Mouse (Mus musculus) limb, embryonic 15.5 days (tissue): ENCODE data around the gene Qser1. TPM values are rescaled to one million over a fixed set of nuclear protein-coding genes. Genes with fewer than 3 reads are reported as not detected.
"Not testable (repeated sequence)": the region's sequence is repeated elsewhere in the genome, so short reads cannot be mapped to it uniquely, and the experiment has no call there.

Experiments
- ATAC-seq: fragments of 200-750 bp; cut with Nextera tagmentation; 2 replicates; pipeline ENCODE4 v1.8.0; 2017; ENCODE audit warnings: low read depth, moderate TSS enrichment; ENCODE audit not compliant: insufficient number of reproducible peaks, low FRiP score, low TSS enrichment
- H3K27ac ChIP-seq: fragments of 300-500 bp; sonication (generic); 2 replicates; pipeline ENCODE4 v1.5.1; 2015; ENCODE audit warnings: moderate library complexity, mild to moderate bottlenecking, inconsistent platforms
- H3K27me3 ChIP-seq: fragments of 300-500 bp; sonication (generic); 2 replicates; pipeline ENCODE4 v1.6.1; 2015; ENCODE audit warnings: inconsistent platforms
- H3K36me3 ChIP-seq: fragments of 300-500 bp; sonication (generic); 2 replicates; pipeline ENCODE4 v1.6.1; 2015; ENCODE audit warnings: inconsistent platforms
- H3K4me1 ChIP-seq: fragments of 300-500 bp; sonication (generic); 2 replicates; pipeline ENCODE4 v1.6.1; 2015; ENCODE audit warnings: inconsistent platforms
- H3K4me2 ChIP-seq: fragments of 300-500 bp; sonication (generic); 2 replicates; pipeline ENCODE4 v1.6.1; 2015; ENCODE audit warnings: mild to moderate bottlenecking, inconsistent platforms
- H3K4me3 ChIP-seq: fragments of 300-500 bp; sonication (generic); 2 replicates; pipeline ENCODE4 v1.5.1; 2015; ENCODE audit warnings: mild to moderate bottlenecking, inconsistent platforms
- H3K9ac ChIP-seq: fragments of 300-500 bp; sonication (generic); 2 replicates; pipeline ENCODE4 v1.6.1; 2015; ENCODE audit warnings: inconsistent platforms
- H3K9me3 ChIP-seq: fragments of 300-500 bp; sonication (generic); 2 replicates; pipeline ENCODE4 v1.6.1; 2016; ENCODE audit warnings: inconsistent platforms
- WGBS: fragments of 180-500 bp; shearing (Covaris S2); methylation state at CpG from one replicate; pipeline ENCODE4 v1.1.7; 2015; 5-methylcytosine and 5-hydroxymethylcytosine counted together
- polyA plus RNA-seq: library from polyadenylated mRNA; unstranded; fragments of >200 nt; fragmentation: Nextera tagmentation; extraction: Ambion mirVana; gene quantifications from 2 replicates; pipeline ENCODE4 v1.2.1, GENCODE M21; 2015

Gene Qser1
- 8.5 and 9.9 TPM in 2 replicates for polyA plus RNA-seq

- H3K27me3 ChIP-seq: no peaks in the 10 kb centered on the region
- peak within 1 kb of the TSS; percentile 65 for H3K4me2 ChIP-seq
- peak within 1 kb of the TSS; percentile 97 for H3K9ac ChIP-seq
- WGBS: under 1% methylated on average over 31 of the region's 50 CpGs
- no peaks in the 10 kb centered on the region for H3K9me3 ChIP-seq
- peak within 1 kb of the TSS; percentile 92 for H3K4me3 ChIP-seq
- peak within 1 kb of the TSS; percentile 97 for H3K27ac ChIP-seq
- H3K4me1 ChIP-seq: peaks cover 13% of the 10 kb centered on the region; the same call in 1 of the 2 replicates
- ATAC-seq: no peak
- no peaks in the 10 kb centered on the region for H3K36me3 ChIP-seq
Observed at GRCm38 (mm10) chr2:104816371-104816827, at the start of gene Qser1. TSS of gene Qser1 (minus strand) at chr2:104816760.

- H3K27ac ChIP-seq: no peak overlapping the region
- ATAC-seq: no peak
- H3K9ac ChIP-seq: no peak overlapping the region
- no peaks in the 10 kb centered on the region for H3K9me3 ChIP-seq
- H3K4me1 ChIP-seq: no peaks in the 10 kb centered on the region
- no peak overlapping the region for H3K4me2 ChIP-seq
- WGBS: 74% methylated on average over 4 of the region's 4 CpGs
- no peaks in the 10 kb centered on the region for H3K27me3 ChIP-seq
- no peak overlapping the region for H3K4me3 ChIP-seq
- no peaks in the 10 kb centered on the region for H3K36me3 ChIP-seq
Observed at GRCm38 (mm10) chr2:104864176-104864860, 47.8 kb upstream of the Qser1 start.

- 76% methylated on average over 10 of the region's 10 CpGs for WGBS
- H3K9me3 ChIP-seq: no peaks in the 10 kb centered on the region
Observed at GRCm38 (mm10) chr2:104860426-104860825, 43.9 kb upstream of the Qser1 start.

GRCm38 (mm10) chr2:104859060-104859459 lies 42.5 kb upstream of the Qser1 start:
- no peak for ATAC-seq
- H3K4me3 ChIP-seq: no peak overlapping the region
- H3K27ac ChIP-seq: no peak overlapping the region
- 63% methylated on average over 5 of the region's 5 CpGs for WGBS
- no peaks in the 10 kb centered on the region for H3K9me3 ChIP-seq
- no peaks in the 10 kb centered on the region for H3K27me3 ChIP-seq
- H3K4me2 ChIP-seq: no peak overlapping the region
- H3K36me3 ChIP-seq: no peaks in the 10 kb centered on the region
- no peaks in the 10 kb centered on the region for H3K4me1 ChIP-seq
- no peak overlapping the region for H3K9ac ChIP-seq

More at GRCm38 (mm10) chr2:104860426-104860825, 43.9 kb upstream of the Qser1 start:
- Histone ChIP-seq H3K4me3 (no peak overlapping the region), H3K36me3 (no peaks in the 10 kb centered on the region), H3K27me3 (no peaks in the 10 kb centered on the region), H3K9ac (no peak overlapping the region), H3K27ac (no peak overlapping the region), H3K4me1 (no peaks in the 10 kb centered on the region), H3K4me2 (no peak overlapping the region)
- ATAC-seq: no peak

GRCm38 (mm10) chr2:104858083-104858482 lies 41.5 kb upstream of the Qser1 start:
- 81% methylated on average over 3 of the region's 3 CpGs for WGBS
- H3K4me3 ChIP-seq, H3K27ac ChIP-seq, H3K9me3 ChIP-seq, H3K9ac ChIP-seq, H3K4me2 ChIP-seq, H3K4me1 ChIP-seq, ATAC-seq, H3K27me3 ChIP-seq, H3K36me3 ChIP-seq: not testable (repeated sequence)

- Histone ChIP-seq H3K4me2 (no peak overlapping the region), H3K4me1 (no peaks in the 10 kb centered on the region), H3K27me3 (no peaks in the 10 kb centered on the region), H3K9ac (no peak overlapping the region), H3K27ac (no peak overlapping the region), H3K9me3 (no peaks in the 10 kb centered on the region), H3K4me3 (no peak overlapping the region), H3K36me3 (no peaks in the 10 kb centered on the region)
- no peak for ATAC-seq
- WGBS: 44% methylated on average over 1 of the region's 1 CpGs
Observed at GRCm38 (mm10) chr2:104856218-104856617, 39.7 kb upstream of the Qser1 start.

- H3K27me3 ChIP-seq: no peaks in the 10 kb centered on the region; the same call in 1 of the 2 replicates
- ATAC-seq: no peak
- H3K9ac ChIP-seq: no peak overlapping the region
- no peak overlapping the region for H3K4me2 ChIP-seq
- WGBS: 34% methylated on average over 3 of the region's 3 CpGs
- H3K4me3 ChIP-seq: no peak overlapping the region
- H3K9me3 ChIP-seq: no peaks in the 10 kb centered on the region
- no peaks in the 10 kb centered on the region for H3K4me1 ChIP-seq
- no peak overlapping the region for H3K27ac ChIP-seq
- no peaks in the 10 kb centered on the region for H3K36me3 ChIP-seq
Observed at GRCm38 (mm10) chr2:104855732-104856131, 39.2 kb upstream of the Qser1 start.

GRCm38 (mm10) chr2:104854836-104855235 lies 38.3 kb upstream of the Qser1 start:
- no peak for ATAC-seq
- Histone ChIP-seq H3K27me3 (no peaks in the 10 kb centered on the region; the same call in 1 of the 2 replicates), H3K4me1 (peaks cover under 1% of the 10 kb centered on the region; the same call in 1 of the 2 replicates), H3K4me3 (no peak overlapping the region), H3K4me2 (no peak overlapping the region), H3K9me3 (no peaks in the 10 kb centered on the region), H3K9ac (no peak overlapping the region), H3K36me3 (no peaks in the 10 kb centered on the region), H3K27ac (no peak overlapping the region)
- 73% methylated on average over 1 of the region's 1 CpGs for WGBS

GRCm38 (mm10) chr2:104852546-104852945 lies 36.0 kb upstream of the Qser1 start:
- Histone ChIP-seq H3K36me3 (no peaks in the 10 kb centered on the region), H3K27me3 (no peaks in the 10 kb centered on the region; the same call in 1 of the 2 replicates), H3K9ac (no peak overlapping the region), H3K4me3 (no peak overlapping the region), H3K27ac (no peak overlapping the region), H3K9me3 (no peaks in the 10 kb centered on the region), H3K4me1 (peaks cover 11% of the 10 kb centered on the region), H3K4me2 (no peak overlapping the region)
- ATAC-seq: no peak
- WGBS: 85% methylated on average over 7 of the region's 7 CpGs

- Histone ChIP-seq H3K27me3 (no peaks in the 10 kb centered on the region; the same call in 1 of the 2 replicates), H3K9ac (no peak overlapping the region), H3K9me3 (no peaks in the 10 kb centered on the region), H3K4me3 (no peak overlapping the region), H3K4me1 (peaks cover 16% of the 10 kb centered on the region), H3K4me2 (no peak overlapping the region), H3K36me3 (no peaks in the 10 kb centered on the region), H3K27ac (no peak overlapping the region)
- no peak for ATAC-seq
- 34% methylated on average over 5 of the region's 5 CpGs for WGBS
Observed at GRCm38 (mm10) chr2:104851686-104852085, 35.1 kb upstream of the Qser1 start.

GRCm38 (mm10) chr2:104849991-104850359 lies 33.4 kb upstream of the Qser1 start:
- Histone ChIP-seq H3K4me2 (peak overlapping the region; percentile 98), H3K27ac (no peak overlapping the region), H3K9me3 (no peaks in the 10 kb centered on the region), H3K4me3 (peak overlapping the region; percentile 54), H3K9ac (no peak overlapping the region), H3K36me3 (no peaks in the 10 kb centered on the region), H3K27me3 (no peaks in the 10 kb centered on the region; the same call in 1 of the 2 replicates), H3K4me1 (peaks cover 17% of the 10 kb centered on the region)
- 53% methylated on average over 3 of the region's 3 CpGs for WGBS
- ATAC-seq: no peak

- Histone ChIP-seq H3K9me3 (no peaks in the 10 kb centered on the region), H3K9ac (0 out of 2 replicates have a peak within 1 kb of the TSS, but pooled peaks have one; percentile 23), H3K4me3 (peak within 1 kb of the TSS; percentile 54), H3K4me2 (peak within 1 kb of the TSS; percentile 98), H3K36me3 (no peaks in the 10 kb centered on the region), H3K27me3 (no peaks in the 10 kb centered on the region; the same call in 1 of the 2 replicates), H3K27ac (no peak within 1 kb of the TSS), H3K4me1 (peaks cover 17% of the 10 kb centered on the region)
- peak; percentile 58; the same call in 1 of the 2 replicates for ATAC-seq
- WGBS: under 1% methylated on average over 58 of the region's 62 CpGs
Observed at GRCm38 (mm10) chr2:104849276-104849990, 32.9 kb upstream of the Qser1 start, which contains the start of gene Prrg4. TSS of gene Prrg4 (minus strand) at chr2:104849876.
